Mouse (Mus musculus): ENCODE measurements around the gene Perm1.

DNA sequence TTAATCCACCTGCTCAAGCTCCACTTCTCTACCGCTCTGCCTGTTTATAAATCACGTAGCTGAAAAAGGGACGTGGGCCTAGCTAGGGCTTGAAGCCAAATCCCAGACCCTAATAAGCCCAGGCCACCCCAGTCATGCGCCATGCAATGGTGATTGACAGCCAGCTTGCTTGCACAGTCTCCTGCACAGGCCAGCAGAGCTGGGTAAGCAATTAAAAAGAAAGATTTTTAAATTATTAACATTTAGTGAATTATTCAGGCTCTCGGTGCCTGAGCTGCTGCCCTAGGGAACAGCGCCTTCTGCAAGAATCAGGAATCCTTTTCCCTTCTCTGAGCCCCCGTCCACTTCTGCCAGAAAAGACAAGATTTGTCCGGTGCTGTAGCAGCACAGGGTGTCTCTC lies 35.4 kb downstream of the Perm1 start:
- TF ChIP-seq POLR2A (IDR thresholded peaks at IDR 0.05; ENCODE audit: control insufficient read depth, extremely low read depth, insufficient read depth, low read length, poor library complexity): no peak
- TF ChIP-seq CTCF (IDR thresholded peaks at IDR 0.05; ENCODE audit: borderline replicate concordance, control insufficient read depth, extremely low read depth, insufficient read depth, low read length, poor library complexity): no peak
